Mouse (Mus musculus): ENCODE results near the gene Trim27. TPM values are rescaled to one million over a fixed set of nuclear protein-coding genes. Genes with fewer than 3 reads are reported as not detected.

The Trim27 gene
- polyA plus RNA-seq, 1 experiment from 2014 or later, result 130 TPM

DNA sequence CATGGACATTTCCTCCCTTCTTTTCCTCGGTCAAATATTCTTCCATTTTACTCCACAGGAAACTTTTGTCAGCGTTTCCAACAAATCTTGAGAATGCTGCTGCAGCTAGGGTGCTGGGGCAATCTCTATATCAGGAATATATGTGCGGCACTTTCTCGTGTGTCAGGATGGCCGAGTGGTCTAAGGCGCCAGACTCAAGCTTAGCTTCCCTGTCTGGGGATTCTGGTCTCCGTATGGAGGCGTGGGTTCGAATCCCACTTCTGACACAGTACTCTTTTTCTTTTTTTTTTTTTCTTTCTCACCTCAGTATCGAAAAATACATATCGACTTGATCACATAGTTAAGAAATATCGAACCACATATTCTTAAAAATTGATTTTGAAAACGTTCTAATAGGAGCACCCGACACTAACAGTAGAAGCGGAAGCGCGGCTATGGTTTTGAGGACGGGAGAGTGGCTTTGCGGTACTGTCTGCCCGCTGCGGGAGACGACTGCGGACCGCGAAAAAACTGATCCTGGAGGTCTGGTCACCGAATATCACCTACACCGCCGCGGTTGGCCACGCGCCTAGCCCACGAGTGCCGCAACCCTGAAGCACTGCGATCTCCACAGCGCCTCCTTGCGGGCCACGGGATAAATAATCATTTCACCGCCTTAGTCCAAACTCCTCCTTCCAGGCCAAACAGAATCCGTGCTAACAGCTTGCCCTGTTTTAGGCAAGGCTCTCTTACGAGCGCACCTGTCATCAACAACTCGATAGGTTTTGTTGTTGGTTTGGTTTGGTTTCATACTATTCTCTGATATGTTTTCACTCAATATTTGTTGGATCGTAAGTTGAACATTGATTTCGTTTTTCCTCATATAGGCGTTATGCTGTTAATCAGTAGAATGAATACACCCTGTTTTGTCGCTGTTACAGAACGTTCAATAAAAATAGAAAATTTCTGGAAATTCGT, 21.1 kb downstream of the Trim27 start:
- H3K27me3 ChIP-seq (ENCODE audit: insufficient read depth, low read length), result no peaks in the 10 kb centered on the region
- peak overlapping the region; percentile 74 for H3K9ac ChIP-seq (replicated peaks; ENCODE audit: low read length)
- WGBS, result 5% methylated on average over 48 of the region's 48 CpGs
- peak overlapping the region; percentile 73 for H3K27ac ChIP-seq (ENCODE audit: low read length)
- H3K4me2 ChIP-seq (replicated peaks; ENCODE audit: low read depth, low read length), result peak overlapping the region; percentile 56
- peak; percentile 97 for ATAC-seq (ENCODE audit: low FRiP score, low TSS enrichment)
- H3K36me3 ChIP-seq (ENCODE audit: insufficient read depth, low read length), result 0 out of 2 replicates have a peak, but pooled peaks cover 4% of the 10 kb centered on the region
- H3K4me3 ChIP-seq (ENCODE audit: low read length), result peak overlapping the region; percentile 77
- H3K9me3 ChIP-seq (ENCODE audit: low read length), result 0 out of 2 replicates have a peak, but pooled peaks cover 2% of the 10 kb centered on the region
- H3K4me1 ChIP-seq (ENCODE audit: insufficient read depth, low read length), result no peaks in the 10 kb centered on the region

DNA sequence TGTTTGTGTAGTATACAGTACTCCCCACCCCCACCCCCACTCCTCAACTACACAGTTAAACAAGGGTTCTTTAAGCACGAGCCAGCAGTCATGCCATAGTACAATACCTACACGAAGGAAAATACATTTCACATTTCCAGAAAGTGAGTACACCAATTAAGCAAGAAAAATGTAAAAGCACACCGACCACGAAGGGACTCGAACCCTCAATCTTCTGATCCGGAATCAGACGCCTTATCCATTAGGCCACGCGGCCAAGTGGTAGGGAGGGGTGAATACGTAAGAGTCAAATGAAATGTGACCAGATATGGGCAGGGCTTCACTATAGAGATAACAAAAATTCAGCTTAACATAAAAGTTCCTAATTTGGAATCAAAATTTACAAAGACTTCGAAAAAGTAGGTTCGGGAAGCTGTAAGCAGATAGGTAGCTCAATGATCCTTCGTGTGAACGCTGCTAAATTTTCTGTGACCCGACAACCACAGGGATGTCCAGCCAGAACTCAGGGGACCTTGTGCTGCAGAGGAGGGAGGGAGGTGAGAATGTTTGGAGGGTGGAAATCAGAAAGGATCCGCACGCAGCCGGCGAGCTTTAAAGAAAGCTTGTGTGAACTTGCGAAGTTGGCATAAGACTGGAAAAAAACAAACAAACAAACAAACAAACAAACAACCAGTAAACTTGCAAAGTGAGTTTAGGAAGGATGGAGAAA, 36.2 kb downstream of the Trim27 start:
- peak overlapping the region; percentile 49 for H3K4me3 ChIP-seq (ENCODE audit: low read length)
- H3K9me3 ChIP-seq (ENCODE audit: low read length), result peaks cover 8% of the 10 kb centered on the region
- H3K36me3 ChIP-seq (ENCODE audit: insufficient read depth, low read length), result no peaks in the 10 kb centered on the region
- H3K27ac ChIP-seq (ENCODE audit: low read length), result no peak overlapping the region
- no peaks in the 10 kb centered on the region for H3K4me1 ChIP-seq (ENCODE audit: insufficient read depth, low read length)
- H3K4me2 ChIP-seq (replicated peaks; ENCODE audit: low read depth, low read length), result peak overlapping the region; percentile 52
- 0 out of 2 replicates have a peak overlapping the region, but pooled peaks have one; percentile 32 for H3K9ac ChIP-seq (replicated peaks; ENCODE audit: low read length)
- WGBS, result 2% methylated on average over 20 of the region's 20 CpGs
- no peaks in the 10 kb centered on the region for H3K27me3 ChIP-seq (ENCODE audit: insufficient read depth, low read length)
- ATAC-seq (ENCODE audit: low FRiP score, low TSS enrichment), result peak; percentile 59; the same call in 1 of the 2 replicates

DNA sequence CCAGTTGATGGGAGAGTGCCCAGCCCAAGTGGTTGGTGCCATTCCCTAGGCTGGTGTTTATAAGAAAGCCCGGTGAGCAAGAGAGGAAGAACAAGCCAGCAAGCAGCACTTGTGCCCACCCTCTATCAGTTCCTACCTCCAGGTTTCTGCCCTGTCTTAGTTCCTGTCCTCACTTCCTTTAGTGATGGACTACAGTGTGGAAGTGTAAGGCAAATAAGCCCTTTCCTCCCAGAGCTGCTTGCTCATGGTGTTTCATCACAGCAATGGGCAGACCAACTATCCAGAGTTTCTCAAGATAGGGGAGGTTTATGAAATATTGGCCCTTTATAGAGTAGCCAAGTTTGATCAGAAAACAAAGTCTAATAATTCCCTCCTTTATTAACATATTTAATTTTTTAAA, 37.5 kb downstream of the Trim27 start:
- Histone ChIP-seq H3K9me3 (ENCODE audit: low read length) (no peaks in the 10 kb centered on the region), H3K4me1 (ENCODE audit: insufficient read depth, low read length) (peaks cover 3% of the 10 kb centered on the region), H3K36me3 (ENCODE audit: insufficient read depth, low read length) (no peaks in the 10 kb centered on the region), H3K4me3 (ENCODE audit: low read length) (no peak overlapping the region), H3K4me2 (replicated peaks; ENCODE audit: low read depth, low read length) (no peak overlapping the region), H3K9ac (replicated peaks; ENCODE audit: low read length) (no peak overlapping the region), H3K27me3 (ENCODE audit: insufficient read depth, low read length) (no peaks in the 10 kb centered on the region), H3K27ac (ENCODE audit: low read length) (no peak overlapping the region)
- 50% methylated on average over 1 of the region's 1 CpGs for WGBS
- no peak for ATAC-seq (ENCODE audit: low FRiP score, low TSS enrichment)

- Histone ChIP-seq H3K4me3 (ENCODE audit: low read length) (peak overlapping the region; percentile 65), H3K9ac (replicated peaks; ENCODE audit: low read length) (peak overlapping the region; percentile 73), H3K27ac (ENCODE audit: low read length) (peak overlapping the region; percentile 43; the same call in 1 of the 2 replicates), H3K4me1 (ENCODE audit: insufficient read depth, low read length) (peaks cover 6% of the 10 kb centered on the region), H3K27me3 (ENCODE audit: insufficient read depth, low read length) (no peaks in the 10 kb centered on the region), H3K36me3 (ENCODE audit: insufficient read depth, low read length) (no peaks in the 10 kb centered on the region), H3K4me2 (replicated peaks; ENCODE audit: low read depth, low read length) (peak overlapping the region; percentile 62), H3K9me3 (ENCODE audit: low read length) (no peaks in the 10 kb centered on the region)
- peak; percentile 92 for ATAC-seq (ENCODE audit: low FRiP score, low TSS enrichment)
- 2% methylated on average over 20 of the region's 20 CpGs for WGBS
These were observed 42.6 kb downstream of the Trim27 start for GRCm38 (mm10) chr13:21221656-21222462.

DNA sequence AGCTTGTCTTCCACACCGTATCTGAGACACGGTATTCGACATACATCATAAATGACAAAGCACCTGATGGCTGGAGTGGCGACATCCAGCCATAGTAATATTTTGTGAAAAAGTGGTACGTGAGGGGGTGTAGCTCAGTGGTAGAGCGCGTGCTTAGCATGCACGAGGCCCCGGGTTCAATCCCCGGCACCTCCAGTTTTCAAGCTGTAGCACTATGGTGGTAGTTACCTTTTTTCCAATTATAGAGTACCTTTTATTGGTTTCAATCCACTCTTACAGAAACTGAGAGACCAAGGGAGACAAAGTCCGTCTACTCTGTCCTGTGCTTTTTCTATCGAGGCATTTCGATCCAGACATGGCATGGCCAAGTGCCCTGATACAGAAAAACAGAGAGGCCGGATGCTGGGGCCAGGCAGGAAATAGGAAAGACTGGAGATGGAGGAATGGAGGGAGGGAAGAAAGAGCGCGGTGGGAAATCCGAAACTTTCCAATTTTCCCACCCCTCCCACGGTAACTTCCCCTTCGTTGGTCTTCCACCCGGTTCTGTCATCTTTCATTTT, 43.3 kb downstream of the Trim27 start:
- H3K4me2 ChIP-seq (replicated peaks; ENCODE audit: low read depth, low read length), result peak overlapping the region; percentile 62
- WGBS, result under 1% methylated on average over 20 of the region's 20 CpGs
- no peaks in the 10 kb centered on the region for H3K27me3 ChIP-seq (ENCODE audit: insufficient read depth, low read length)
- H3K36me3 ChIP-seq (ENCODE audit: insufficient read depth, low read length), result no peaks in the 10 kb centered on the region
- peak overlapping the region; percentile 65 for H3K4me3 ChIP-seq (ENCODE audit: low read length)
- H3K9ac ChIP-seq (replicated peaks; ENCODE audit: low read length), result peak overlapping the region; percentile 73
- H3K27ac ChIP-seq (ENCODE audit: low read length), result 0 out of 2 replicates have a peak overlapping the region, but pooled peaks have one; percentile 29
- H3K9me3 ChIP-seq (ENCODE audit: low read length), result no peaks in the 10 kb centered on the region
- peak; percentile 94 for ATAC-seq (ENCODE audit: low FRiP score, low TSS enrichment)
- peaks cover 6% of the 10 kb centered on the region for H3K4me1 ChIP-seq (ENCODE audit: insufficient read depth, low read length)

DNA sequence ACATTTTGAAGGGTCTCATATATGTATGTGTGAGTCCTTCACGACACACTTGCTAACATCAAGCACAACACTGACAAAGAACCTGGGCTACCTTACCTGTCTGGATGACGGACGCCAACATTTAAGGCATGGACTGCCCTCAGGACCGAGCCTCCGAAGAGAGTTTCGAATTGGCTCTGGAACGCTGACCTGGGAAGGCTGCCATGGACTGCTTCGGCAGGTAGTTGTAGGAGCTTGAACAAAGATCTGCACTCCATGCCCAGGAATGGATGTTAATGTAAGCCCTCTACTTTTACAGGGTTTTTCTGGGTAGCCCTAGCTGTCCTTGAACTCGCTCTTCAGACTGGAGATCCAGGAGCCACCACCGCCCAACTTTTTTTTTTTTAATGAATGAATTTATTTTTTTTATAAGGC, 44.0 kb downstream of the Trim27 start:
- Histone ChIP-seq H3K9ac (replicated peaks; ENCODE audit: low read length) (peak overlapping the region; percentile 73), H3K36me3 (ENCODE audit: insufficient read depth, low read length) (no peaks in the 10 kb centered on the region), H3K4me1 (ENCODE audit: insufficient read depth, low read length) (peaks cover 6% of the 10 kb centered on the region), H3K27ac (ENCODE audit: low read length) (no peak overlapping the region), H3K27me3 (ENCODE audit: insufficient read depth, low read length) (no peaks in the 10 kb centered on the region), H3K9me3 (ENCODE audit: low read length) (no peaks in the 10 kb centered on the region), H3K4me2 (replicated peaks; ENCODE audit: low read depth, low read length) (peak overlapping the region; percentile 62), H3K4me3 (ENCODE audit: low read length) (peak overlapping the region; percentile 65)
- 0 out of 2 replicates have a peak, but pooled peaks have one; percentile 18 for ATAC-seq (ENCODE audit: low FRiP score, low TSS enrichment)
- 2% methylated on average over 10 of the region's 10 CpGs for WGBS

- H3K27ac ChIP-seq (ENCODE audit: low read length), result no peak overlapping the region
- no peaks in the 10 kb centered on the region for H3K36me3 ChIP-seq (ENCODE audit: insufficient read depth, low read length)
- no peak for ATAC-seq (ENCODE audit: low FRiP score, low TSS enrichment)
- H3K4me1 ChIP-seq (ENCODE audit: insufficient read depth, low read length), result peaks cover 6% of the 10 kb centered on the region
- no peaks in the 10 kb centered on the region for H3K27me3 ChIP-seq (ENCODE audit: insufficient read depth, low read length)
- no peak overlapping the region for H3K4me3 ChIP-seq (ENCODE audit: low read length)
- H3K9me3 ChIP-seq (ENCODE audit: low read length), result no peaks in the 10 kb centered on the region
- no peak overlapping the region for H3K4me2 ChIP-seq (replicated peaks; ENCODE audit: low read depth, low read length)
- H3K9ac ChIP-seq (replicated peaks; ENCODE audit: low read length), result no peak overlapping the region
- 70% methylated on average over 1 of the region's 1 CpGs for WGBS
These were observed 45.1 kb downstream of the Trim27 start for GRCm38 (mm10) chr13:21224376-21224775.

DNA sequence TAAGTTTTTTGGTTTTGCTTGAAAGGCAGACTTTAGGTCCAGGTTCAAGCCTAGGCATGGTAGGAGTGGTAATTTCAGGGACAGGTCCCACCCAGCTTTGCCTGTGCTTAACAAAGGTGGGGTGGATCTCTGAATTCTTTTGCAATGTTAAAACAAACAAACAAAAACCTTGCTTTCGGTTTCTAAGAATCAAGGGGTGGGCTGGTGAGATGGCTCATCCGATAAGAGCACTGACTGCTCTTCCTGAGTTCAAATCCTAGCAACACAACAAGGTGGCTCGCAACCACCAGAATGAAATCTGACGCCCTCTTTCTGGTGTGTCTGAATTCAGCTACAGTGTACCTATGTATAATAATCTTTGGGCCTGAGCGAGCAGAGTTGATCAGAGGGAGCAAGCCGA, 46.0 kb downstream of the Trim27 start:
- Histone ChIP-seq H3K9me3 (ENCODE audit: low read length) (no peaks in the 10 kb centered on the region), H3K27me3 (ENCODE audit: insufficient read depth, low read length) (no peaks in the 10 kb centered on the region), H3K4me1 (ENCODE audit: insufficient read depth, low read length) (peaks cover 6% of the 10 kb centered on the region), H3K4me3 (ENCODE audit: low read length) (no peak overlapping the region), H3K4me2 (replicated peaks; ENCODE audit: low read depth, low read length) (no peak overlapping the region), H3K9ac (replicated peaks; ENCODE audit: low read length) (no peak overlapping the region), H3K27ac (ENCODE audit: low read length) (no peak overlapping the region), H3K36me3 (ENCODE audit: insufficient read depth, low read length) (no peaks in the 10 kb centered on the region)
- WGBS, result 76% methylated on average over 6 of the region's 6 CpGs
- ATAC-seq (ENCODE audit: low FRiP score, low TSS enrichment), result no peak

- Histone ChIP-seq H3K4me3 (ENCODE audit: low read length) (no peak overlapping the region), H3K27ac (ENCODE audit: low read length) (no peak overlapping the region), H3K36me3 (ENCODE audit: insufficient read depth, low read length) (no peaks in the 10 kb centered on the region), H3K4me1 (ENCODE audit: insufficient read depth, low read length) (peaks cover 6% of the 10 kb centered on the region), H3K4me2 (replicated peaks; ENCODE audit: low read depth, low read length) (no peak overlapping the region), H3K27me3 (ENCODE audit: insufficient read depth, low read length) (no peaks in the 10 kb centered on the region), H3K9me3 (ENCODE audit: low read length) (no peaks in the 10 kb centered on the region), H3K9ac (replicated peaks; ENCODE audit: low read length) (no peak overlapping the region)
- 42% methylated on average over 3 of the region's 3 CpGs for WGBS
- no peak for ATAC-seq (ENCODE audit: low FRiP score, low TSS enrichment)
These were observed 46.8 kb downstream of the Trim27 start for GRCm38 (mm10) chr13:21226031-21226430.

Measured in kidney, embryonic 16.5 days (tissue).